Mouse (Mus musculus) frontal cortex, adult (tissue): ENCODE measurements around the gene Pdss1.
A peak's percentile ranks its signal among the peaks of the same experiment; 100 is the strongest.
"Not testable (repeated sequence)": the region's sequence is repeated elsewhere in the genome, so short reads cannot be mapped to it uniquely, and the experiment has no call there.

Experiments
- ATAC-seq: cut with Nextera tagmentation; 2 replicates; pipeline ENCODE4 v1.9.2; 2017; ENCODE audit warnings: mild to moderate bottlenecking, moderate library complexity, mixed read lengths; ENCODE audit not compliant: low TSS enrichment

Pdss1 gene

DNA sequence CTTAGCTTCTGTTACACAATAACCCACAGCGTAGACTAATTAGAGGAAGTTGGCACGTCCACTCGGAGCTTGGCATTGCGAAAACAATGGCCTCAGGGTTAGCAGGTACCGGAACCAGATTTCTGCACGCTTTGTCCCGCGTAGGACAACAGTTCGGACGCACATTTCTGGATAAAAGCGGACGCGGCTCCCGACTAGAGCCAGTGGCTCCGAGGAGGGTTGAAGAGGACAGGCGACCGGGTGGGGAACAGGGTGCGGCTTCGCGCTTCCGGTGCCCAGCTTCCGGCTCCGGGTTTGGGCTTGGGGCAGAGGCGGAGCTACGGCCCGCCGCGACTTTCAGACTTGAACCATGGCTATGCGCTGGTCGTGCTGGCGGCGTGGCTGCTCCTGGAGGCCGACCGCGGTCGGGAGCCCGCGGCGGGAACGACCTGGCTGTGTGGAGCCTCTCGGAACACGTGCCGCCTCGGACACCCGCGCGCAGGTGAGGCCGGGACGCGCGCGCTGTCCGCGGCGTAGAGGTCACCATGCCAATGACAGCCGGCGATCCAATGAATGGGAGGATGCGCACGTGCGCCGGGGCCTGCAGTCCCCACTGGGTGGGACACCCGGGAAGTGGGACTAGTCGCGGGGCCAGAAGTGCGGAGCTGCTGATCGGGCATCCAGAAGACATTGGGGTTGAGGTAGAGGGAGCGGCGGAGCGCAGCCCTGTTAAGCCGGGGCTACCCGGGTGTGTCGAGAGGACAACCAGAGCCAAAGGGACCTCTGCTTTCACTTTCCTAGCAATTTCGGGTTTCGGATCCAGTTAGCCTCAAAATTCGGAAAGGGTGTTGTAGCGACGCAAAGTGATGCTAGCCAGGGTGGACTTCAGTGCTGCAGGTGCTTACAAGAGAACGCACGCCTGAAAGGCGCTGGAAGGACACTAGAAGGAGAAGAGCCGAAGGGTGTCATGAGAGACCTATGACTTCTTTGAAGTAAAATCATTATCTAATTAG is at the start of gene Pdss1:
TSS of gene Pdss1 (plus strand) at position 241 of the 992 bp plus-strand sequence.
- ATAC-seq = peak; percentile 99

DNA sequence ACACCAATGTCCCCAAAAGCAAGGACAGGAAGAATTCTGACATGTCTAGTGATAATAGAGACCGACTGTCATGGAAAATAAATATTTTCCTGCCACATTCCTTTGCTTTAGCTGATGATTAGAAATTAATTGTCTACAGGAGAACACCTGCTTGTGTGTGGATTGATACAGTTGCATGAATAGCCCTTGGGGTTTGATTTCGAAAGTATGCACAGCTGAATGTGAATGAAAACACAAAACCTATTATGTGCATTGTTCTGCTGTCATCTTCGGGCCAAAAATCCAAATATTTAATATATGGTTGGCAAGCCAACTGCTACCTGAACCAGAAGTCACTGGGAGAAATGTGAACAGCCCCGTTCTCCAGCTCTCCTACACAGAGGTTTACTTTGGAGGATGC is 43.4 kb upstream of the Pdss1 start:
- ATAC-seq = no peak

DNA sequence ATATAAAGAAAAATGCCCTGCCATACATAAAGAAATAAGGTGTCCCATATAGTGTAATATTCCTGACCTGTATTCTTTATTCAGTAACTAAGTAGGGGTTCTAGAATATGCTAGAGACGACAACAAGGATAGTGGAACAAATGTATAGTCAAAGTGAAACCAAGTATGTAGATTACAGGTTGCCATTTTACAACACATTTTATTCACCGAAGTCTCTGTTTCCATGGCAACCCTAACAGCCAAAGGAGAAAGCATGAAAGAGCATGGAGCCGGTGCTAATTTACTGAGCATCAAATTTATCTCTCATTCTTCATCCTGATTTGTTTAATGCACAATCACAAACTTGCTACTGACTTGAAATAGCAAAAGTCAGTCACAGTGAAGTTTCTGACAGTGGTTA is 37.8 kb upstream of the Pdss1 start:
- ATAC-seq = peak; percentile 50; the same call in 1 of the 2 replicates

DNA sequence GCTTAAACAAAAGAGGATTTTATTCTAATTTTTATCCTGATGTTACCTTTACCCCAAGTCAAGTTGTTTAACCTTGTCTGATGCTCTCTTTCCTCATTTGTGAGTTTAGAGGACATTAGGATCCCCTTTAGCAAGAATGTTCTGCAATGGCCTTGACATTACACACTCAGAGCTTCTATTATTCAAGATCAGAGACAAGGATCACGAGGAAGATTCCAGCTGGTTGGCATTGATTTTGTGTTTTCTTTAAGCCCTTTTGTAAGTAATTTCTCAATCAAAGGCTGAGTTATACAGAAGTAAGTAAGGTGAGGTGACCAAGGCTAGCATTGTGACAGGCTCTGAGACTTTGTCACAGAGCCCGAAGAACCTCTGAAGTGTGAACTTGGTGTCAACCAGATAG is 33.1 kb upstream of the Pdss1 start:
- ATAC-seq = no peak

DNA sequence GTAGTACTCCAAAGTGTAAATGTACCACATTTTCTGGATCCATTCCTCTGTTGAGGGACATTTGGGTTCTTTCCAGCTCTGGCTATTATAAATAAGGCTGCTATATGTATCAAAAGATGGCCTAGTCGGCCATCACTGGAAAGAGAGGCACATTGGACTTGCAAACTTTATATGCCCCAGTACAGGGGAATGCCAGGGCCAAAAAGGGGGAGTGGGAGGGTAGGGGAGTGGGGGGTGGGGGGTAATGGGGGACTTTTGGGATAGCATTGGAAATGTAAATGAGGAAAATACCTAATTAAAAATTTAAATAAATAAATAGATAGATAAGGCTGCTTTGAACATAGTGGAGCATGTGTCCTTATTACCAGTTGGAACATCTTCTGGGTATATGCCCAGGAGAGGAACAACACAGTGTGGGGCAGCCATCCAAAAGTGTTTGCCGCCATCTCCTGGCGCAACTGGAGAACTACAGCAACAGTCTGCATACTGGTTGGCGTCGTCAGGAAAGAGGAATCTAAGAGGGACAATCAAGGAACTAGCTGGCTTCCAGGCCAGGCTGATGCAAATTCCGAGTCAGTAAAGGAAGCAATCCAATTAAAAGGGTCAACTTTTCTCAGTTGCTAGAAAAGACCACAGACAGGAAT is 30.8 kb upstream of the Pdss1 start:
- peak; percentile 95 for ATAC-seq

DNA sequence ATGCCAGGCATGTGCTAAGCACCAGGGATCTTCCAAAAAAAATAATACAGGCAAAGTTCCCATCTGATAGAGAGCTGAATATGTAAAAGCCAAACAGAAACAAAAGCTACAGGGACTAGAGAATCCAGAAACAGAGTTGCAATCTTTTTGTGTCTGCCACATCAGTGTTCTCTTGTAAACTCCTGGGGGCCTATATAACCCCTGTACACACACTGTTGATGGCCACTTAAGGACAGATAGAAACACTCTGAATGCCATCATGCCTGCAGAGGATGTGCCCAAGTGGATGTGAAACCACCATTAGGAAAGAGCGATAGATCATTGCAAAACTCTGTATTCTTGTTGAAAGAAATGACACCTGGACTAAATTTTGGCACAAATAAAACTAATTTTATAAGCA is 29.5 kb upstream of the Pdss1 start:
- no peak for ATAC-seq

DNA sequence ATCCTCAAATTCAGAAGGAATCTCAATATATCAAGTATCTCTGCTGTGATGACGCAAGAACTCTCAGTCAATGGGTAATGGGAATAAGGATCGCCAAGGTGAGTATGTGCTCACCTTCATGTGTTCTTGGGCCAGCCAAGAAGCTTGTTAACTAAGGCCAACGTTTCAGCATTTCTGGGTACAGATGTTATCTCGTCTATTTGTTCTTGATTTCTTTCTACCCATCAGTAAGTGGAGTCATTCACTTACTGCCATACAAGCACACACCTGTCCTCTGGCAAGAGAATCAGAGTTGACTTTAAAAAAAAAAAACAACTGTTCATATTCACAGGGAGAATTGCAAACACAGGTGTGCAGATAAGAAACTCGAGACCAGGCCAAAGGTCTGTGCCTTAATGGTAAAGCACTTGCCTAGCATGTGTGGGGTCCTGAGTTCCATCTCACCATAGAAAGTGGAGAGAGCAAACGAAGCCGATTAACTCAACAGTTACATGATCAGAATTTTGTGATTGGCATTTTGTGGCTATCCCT is 28.4 kb upstream of the Pdss1 start:
- no peak for ATAC-seq

DNA sequence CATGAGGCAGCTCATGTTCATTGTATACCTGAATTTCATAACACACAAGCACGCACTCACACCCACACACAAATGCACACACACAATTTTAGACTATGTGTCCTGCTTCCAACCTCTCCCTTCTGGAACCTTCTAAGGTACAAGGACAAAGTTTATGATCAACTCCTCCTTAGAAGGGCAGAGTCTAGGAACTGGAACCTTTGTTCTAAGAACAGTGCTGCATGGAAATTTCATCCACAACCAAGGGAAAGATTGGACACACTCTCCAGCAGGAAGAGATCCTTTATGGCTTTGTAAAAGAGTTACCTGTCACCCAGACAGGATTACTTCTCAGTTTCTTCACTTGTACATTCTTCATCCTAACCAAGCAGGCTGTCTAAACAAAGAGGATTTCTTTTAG is 22.2 kb upstream of the Pdss1 start:
- ATAC-seq = no peak

DNA sequence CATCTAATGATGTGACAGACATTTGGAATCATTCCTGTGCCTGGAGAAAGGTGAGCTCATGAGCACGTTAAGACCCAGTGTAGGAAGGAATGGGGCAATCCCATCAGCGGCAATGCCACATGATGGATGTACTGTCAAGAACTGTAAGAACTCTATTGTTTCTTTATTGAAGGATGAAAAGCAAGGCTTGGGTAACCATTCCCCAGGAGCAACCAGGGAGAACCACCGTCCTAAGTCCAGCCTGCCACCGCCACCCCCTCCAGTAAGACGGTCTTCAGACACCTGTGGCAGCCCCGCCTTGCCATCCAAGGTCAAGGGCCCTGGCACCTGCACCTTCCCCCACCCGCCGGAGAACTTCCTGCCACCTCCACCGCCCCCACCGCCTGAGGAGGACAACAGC is 20.7 kb upstream of the Pdss1 start:
- no peak for ATAC-seq

DNA sequence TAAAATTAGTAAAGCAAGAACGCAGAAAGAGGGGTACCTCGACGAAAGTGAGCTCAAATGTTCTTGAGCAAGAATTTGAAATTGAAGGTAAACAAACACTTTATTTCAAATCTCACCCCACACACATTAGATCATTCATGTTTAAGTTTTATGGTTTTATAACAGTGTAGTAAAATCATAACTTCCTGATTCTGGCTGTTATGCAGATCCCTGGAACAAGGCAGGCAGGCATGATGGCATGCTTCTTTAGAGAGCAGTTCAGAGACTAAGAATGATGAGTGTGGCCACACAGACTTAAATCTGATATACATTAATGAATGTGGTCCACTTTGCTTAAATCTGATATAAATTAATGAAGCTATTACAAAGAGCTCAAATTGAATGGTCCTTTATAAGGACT is 18.7 kb upstream of the Pdss1 start:
- ATAC-seq = no peak

DNA sequence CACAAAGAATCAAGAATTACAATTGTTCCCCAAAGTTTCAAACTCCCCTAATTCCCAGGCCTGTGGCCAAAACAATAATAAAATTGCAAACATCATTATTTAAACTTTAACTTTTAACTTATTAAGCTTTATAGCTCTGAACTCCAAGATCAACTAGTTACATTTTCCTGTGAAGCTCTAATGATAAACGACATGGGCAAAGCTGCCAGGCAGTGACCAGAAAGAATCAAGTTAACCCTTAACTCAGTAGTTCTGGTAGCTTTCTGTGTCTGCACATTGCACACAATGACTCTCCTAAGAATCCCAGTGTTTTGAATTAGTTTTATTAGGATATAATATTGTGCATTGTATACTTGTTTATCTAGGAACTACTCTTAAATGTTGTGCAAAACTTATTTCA is 16.5 kb upstream of the Pdss1 start:
- no peak for ATAC-seq

DNA sequence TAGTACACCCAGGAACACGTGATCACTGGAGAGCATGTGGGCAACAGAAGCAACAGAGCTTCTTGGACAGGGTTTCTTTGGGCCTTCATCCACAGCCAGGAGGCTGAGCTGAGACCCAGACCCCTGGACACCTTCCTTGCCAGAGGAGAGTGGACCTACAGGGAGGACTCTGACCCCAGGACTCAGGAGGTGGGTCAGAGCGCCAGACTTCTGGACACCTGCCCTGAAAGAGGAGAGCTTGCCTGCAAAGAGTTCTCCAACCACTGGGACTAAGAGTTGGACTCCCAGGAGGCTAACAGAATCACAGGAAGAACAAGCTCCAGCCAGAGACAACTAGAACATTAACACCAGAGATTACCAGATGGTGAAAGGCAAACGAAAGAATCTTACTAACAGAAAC is 14.6 kb upstream of the Pdss1 start:
- ATAC-seq = not testable (repeated sequence)

DNA sequence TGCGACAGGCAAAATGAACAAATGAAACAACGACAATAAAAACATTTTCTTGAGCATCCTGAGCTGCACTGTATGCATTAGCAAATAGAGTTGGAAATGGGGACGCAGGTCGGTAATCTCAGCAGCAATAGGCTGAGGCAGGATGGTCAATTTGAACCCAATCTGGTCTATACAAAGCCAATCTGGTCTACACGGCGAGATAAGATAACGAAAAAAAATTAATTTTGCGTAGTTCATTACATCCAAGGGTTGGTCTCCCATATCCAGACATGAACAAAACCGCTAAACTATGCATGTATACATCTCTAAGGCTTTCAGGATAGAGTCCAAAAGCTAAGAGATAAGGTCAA is 415 bp upstream of the Pdss1 start:
- peak; percentile 32; the same call in 1 of the 2 replicates for ATAC-seq

DNA sequence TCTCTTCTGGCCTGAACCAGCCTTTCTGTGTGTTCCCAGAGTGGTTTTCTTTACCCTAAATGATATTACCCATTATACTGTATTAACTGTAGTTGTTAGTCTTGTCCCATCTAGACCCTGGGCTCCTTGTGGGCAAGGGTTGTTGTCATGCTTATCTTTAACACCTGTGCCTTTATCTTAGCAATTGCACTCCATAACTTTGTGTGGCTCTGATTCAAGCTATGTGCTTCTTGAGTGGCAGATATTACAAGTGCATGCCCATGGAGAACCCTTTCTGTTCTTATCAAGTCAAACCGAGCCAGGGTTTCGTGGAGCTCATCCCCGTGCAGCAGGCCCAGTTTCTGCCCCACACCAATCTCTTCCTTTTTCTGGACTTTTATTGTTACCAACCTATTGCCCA is 8.6 kb downstream of the Pdss1 start:
- ATAC-seq = no peak

DNA sequence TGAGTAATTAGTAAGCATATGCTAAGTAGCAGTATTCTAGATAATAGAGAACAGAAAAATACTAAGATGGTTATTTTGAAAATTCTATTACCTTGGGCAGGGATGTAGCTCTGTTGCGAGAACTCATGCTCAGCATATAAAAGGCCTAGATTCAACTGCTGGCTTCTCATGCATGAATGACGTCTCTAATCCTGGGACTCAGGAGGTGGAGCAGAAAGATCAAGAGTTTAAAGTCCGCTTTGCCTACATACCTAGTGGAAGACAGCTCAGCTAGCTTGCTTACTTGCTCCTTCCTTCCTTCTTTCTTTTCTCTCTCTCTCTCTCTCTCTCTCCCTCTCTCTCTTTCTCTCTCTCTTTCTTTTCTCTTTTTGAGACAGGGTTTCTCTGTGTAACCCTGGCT is 19.1 kb downstream of the Pdss1 start:
- no peak for ATAC-seq

DNA sequence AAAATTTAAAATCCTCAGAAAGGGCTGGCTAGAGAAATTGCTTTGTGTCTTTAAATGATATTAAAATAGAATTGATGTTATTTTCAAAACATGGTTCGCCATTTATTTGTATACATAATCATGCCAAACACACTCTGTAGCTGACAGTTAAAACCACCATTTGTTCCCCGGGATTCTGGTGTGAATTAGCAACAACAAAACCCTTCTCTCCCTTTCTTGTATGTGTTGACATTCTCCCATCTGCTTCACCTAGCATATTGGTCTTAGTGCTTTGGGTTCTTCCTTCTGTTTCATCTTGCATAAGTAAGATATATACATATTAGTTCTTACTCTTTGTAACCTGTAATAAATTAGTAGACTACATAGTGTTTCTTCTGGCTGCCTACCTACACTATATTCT is 23.3 kb downstream of the Pdss1 start:
- ATAC-seq = no peak

DNA sequence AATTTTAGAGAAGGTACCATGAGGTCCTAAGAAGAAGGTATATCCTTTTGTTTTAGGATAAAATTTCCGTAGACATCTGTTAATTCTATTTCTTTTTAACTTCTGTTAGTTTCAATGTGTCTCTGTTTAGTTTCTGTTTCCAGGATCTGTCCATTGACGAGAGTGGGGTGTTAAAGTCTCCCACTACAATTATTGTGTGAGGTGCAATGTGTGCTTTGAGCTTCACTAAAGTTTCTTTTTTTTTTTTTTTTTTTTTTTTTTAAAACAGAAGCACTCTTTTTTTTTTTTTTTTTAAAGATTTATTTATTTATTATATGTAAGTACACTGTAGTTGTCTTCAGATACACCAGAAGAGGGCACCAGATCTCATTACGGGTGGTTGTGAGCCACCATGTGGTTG is 30.6 kb downstream of the Pdss1 start:
- ATAC-seq = not testable (repeated sequence)

DNA sequence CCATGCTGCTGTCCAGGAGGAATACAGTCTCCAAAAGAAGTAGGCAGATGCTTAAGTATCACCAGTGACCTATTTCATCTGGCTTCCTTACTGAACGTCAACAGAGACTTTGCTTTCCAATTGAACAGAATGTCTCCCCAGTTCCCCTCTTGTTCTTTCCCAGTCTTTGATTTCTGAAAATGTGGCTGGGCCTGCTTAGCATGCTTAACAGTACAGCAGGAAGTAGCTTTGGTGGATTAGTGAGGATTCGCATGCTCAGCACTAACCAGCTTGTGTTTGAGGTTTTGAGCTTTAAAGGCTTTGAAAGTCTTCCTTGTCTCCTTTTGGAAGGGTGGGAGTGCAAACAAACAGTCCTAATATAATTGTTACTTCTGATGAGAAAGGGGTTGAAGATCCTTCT is 32.9 kb downstream of the Pdss1 start:
- peak; percentile 64 for ATAC-seq

DNA sequence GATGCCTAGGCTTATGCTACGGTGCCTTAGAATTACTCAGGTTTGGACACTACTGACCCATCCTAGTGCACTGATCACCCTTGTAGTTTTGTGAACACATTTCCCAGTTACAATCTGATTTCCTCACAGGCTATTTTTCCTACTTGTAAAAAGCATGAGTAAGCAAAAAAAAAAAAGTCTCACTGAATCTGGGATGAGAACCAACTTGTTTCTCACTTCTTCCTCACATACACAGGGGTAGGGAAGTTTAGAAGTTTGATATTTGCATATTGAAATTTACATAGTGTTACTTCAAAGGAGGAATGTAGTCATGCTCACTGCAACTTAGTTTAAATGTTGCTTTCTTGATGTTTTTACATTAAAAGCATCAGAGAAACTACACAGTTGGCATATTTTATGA is 38.2 kb downstream of the Pdss1 start:
- ATAC-seq = peak; percentile 88

DNA sequence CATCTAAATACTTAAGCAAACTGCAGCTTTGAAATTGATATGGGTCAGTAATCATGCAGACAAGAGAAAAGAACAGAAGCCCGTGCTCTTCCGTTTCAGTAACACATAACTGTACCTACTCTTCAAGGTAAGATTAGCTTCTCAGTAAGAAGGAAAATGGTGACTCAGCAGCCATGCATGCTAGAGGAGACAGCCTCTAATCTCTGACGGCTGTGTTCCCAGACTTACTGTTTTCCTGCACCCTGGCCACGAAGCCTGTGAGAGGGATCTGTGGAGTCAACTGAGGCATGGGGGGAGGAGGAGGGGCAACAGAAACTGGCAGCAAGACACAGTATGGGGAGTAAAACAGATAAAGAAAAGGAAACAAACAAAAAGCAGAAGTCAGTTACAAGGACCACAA is 54.6 kb downstream of the Pdss1 start:
- ATAC-seq = no peak

DNA sequence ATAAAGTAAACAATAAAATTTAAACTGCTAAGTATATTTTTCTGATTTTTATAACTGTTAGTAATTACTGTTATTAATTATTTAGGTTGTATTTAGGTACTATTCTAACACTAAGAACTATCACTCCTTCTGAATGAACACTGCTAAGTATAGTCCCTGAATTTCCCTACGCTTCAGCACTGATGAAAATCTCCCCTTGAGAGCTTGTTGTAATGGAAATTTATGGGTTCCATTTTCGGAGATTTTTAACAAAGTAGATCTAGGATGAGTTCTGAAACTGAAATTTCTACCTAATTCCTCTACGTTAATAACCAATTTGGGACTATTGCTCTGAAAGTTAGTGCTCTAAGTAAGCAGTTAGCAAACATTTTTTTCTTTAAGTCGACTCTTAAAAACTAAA is 59.0 kb downstream of the Pdss1 start:
- no peak for ATAC-seq

DNA sequence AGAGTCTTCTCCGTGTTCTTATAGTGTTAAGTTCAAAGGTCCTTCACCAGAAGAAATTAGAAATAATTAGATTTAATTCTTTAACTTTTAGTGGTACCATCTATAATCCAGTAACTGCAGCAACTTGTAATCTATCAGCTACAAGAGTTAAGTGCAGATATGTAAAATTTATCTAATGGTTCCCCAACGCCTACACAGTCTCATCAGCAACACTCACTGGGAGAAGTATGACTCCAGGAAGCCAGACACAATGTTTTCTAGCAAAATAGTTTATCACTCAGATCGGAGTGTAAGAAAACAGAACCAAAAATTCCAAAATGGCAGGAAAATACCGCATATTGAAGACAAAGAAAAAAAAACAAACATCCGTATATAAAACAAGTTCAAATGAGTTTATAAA is 60.6 kb downstream of the Pdss1 start:
- no peak for ATAC-seq

DNA sequence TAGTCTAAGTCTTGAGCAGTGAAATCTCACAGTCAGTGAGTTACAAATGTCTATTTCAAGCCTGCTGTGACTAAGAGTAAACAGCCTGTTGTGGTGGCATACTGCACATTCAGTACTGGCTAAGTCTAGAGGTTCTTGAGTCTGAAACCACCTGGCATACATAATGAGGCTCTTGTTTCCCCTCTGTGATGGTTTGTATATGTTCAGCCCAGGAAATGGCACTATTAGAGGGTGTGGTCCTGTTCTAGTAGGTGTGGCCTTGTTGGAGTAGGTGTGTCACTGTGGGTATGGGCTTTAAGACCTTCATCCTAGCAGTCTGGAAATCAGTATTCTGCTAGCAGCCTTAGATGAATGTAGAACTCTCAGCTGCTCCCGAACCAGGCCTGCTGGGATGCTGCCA is 62.1 kb downstream of the Pdss1 start:
- 0 out of 2 replicates have a peak, but pooled peaks have one; percentile 29 for ATAC-seq
